Mouse (Mus musculus) liver, postnatal 0 days (tissue): ENCODE results near the gene Det1.

ENCODE experiments used
- CTCF ChIP-seq: sonication (generic); IDR thresholded peaks from 2 replicates; pipeline ENCODE4 v1.5.1; 2016; ENCODE audit warnings: antibody characterized with exemption, low read depth
- EP300 ChIP-seq: IDR thresholded peaks from 2 replicates; pipeline ENCODE4 v1.6.1; 2016; ENCODE audit warnings: antibody characterized with exemption, low read depth, mild to moderate bottlenecking

DNA sequence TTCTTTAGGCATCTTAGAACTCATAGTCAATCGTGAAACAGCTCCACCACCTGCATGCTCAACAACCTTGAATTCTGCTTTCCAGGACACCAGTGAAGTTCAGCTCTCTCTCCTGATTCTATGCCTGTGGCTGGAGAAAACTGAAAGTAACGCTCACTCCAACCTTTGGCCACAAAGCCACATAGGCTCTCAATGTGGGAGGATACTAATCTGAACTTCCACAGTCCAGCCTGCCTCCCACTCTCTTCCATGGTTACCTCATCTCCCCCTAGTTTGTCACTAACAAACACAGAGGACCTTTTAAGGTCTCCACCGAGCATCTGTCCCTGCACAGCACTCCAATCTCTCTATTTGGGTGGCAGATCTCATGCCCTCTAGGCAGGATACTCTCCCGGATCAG, 11.4 kb downstream of the Det1 start:
- TF ChIP-seq CTCF (no peak), EP300 (no peak)
